Mouse (Mus musculus): ENCODE measurements around the gene Mrps30. TPM values are rescaled to one million over a fixed set of nuclear protein-coding genes. Genes with fewer than 3 reads are reported as not detected.
"Not testable (repeated sequence)": the region's sequence is repeated elsewhere in the genome, so short reads cannot be mapped to it uniquely, and the experiment has no call there.

Gene Mrps30
- 10 to 100 TPM; 25.0 to 27.9 TPM for total RNA-seq (2021)
- 69.9 and 76.7 TPM in 2 replicates for polyA plus RNA-seq (2012; rRNA removed)
- long read RNA-seq, transcript Mrps30-201 (5 exons, 3,319 nt) = major isoform, 99 of 103 reads
- long read RNA-seq, partial matches to known transcripts = 0 of 103 reads
- long read RNA-seq, other reads (novel, unspliced or antisense) = 4 of 103 reads

DNA sequence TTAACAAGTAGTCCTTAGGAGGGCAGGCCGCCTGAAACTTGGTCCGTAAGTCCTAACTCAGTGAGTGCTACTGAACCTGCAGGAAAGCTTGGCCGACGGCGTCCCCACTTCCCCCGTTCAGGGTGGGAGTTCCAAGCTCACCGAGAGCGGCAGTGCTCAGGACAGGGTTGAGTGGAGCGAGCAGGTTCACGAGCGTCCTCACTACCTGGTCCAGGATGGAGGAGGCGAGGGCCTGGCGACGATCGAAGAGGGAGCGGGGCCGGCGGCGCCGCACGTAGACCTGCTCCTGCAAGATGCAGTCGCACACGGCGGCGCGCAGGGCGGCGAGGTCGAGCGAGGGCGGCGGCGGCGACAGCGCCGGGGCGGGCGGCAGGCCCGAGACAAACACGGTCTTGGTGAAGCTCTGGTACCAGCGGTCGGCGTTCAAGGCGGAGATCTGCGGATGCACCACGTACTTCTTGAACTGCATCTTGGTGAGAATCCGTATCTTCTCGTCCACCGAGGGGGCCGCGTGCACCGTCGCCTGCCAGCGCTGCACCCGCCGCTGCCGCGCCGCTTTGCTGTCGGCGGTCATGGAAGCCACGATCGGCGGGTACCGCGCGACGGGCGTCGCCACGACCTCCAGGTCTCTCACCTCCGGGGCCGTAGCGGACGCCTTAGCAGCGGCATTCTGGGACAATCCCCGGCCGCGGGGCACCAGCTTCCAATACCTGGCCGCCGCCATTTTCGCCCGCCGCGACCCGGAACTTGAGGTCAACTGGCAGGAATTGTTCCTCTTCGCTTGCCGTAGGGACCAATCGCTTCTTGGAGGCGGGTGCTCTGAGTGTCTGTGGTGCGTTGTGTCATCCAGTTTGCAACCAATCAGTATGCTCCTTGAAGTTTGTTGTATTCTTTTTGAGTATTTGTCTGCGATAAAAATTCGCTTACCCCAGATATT is at the start of gene Mrps30, which contains the start of gene B430218F22Rik:
Mrps30 (minus strand) TSS at position 742 of the 937 bp plus-strand sequence.
B430218F22Rik (plus strand) TSS at position 120 of the 937 bp plus-strand sequence.
- peak; percentile 96 for DNase-seq

DNA sequence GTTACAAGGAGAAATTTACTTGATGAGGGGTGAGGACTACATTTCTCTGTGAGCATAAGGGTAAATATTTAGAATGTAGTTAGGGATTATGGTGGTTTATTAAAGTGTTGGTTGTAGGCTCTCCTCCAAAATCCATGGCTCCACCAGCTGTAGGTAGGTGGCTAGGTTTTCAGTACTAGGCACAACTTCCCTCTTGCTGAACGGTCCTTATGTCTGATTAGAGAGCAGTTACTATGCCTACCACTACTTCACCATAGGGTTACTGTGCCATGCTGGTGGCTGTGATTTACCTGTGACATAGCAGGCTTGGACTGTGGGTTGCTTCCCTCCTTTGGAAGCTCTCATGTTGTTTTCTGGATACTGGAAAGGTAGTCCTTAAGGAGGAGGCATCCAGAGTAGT is 33.8 kb upstream of the Mrps30 start:
- DNase-seq = no peak

DNA sequence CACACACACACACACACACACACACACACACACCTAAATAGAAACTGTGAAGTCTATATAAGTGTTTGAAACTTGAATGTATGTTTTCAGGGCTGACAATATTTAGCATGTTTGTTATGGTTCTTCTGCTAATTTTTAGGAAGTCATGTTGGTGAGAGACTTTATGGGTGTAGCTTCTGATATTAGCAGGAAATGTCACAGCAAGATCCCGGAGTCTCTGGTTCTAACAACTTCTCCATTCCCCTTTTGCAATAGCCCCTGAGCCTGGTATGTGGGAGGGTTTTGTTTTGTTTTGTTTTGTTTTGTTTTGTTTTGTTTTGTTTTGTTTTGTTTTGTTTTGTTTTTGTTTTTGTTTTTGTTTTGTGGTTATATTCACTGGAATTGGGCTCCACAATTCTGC is 33.4 kb upstream of the Mrps30 start:
- no peak for DNase-seq

DNA sequence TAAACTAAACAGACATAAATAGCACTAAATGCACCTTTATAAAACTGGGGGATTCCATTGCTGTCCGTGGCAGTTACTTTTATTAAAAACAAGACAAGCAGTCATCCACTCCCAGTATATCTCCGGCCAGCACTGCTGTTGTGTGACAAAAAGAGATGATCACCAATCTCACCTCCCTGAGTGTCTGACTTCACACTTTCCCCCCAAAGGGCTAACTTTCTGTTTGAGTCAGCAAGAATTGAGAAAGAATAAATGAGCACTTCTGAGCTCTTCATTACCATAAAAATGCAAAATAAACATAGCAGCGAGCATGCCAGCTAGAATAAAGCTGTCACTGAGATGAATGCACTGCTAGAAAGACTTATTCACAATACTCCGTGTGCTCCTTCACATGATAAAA is 31.1 kb upstream of the Mrps30 start:
- no peak for DNase-seq

DNA sequence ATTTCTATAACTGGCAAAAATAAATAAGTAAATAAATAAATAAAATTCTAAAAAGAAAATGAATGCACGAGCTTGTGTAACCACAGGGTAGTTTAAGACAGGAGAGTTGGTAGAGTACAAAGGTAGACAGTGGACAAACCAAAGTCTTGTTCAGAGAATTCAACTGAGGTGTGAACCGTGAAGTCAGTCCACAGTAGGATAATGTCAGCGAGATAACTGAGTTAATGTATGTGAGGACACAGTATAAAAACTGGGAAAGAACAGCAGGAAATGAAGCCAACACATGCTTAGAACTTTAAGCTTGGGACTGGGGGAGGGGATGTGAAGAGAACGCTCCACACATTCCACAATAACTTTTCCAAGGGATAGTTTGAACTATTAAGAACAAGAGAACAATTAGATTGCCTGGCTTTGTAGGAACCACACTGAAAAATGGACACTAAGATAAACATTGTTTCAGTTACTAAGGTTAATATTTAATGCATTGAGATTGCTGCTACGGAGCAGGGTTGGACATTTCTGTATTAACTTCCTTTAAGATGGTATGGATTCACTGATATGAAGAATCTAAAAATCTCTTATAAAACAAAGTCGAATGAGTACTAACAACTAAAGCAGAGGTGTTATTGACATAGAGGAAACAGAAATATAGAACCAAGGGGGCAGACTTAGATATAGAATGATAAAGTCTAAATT is 24.4 kb upstream of the Mrps30 start:
- no peak for DNase-seq

DNA sequence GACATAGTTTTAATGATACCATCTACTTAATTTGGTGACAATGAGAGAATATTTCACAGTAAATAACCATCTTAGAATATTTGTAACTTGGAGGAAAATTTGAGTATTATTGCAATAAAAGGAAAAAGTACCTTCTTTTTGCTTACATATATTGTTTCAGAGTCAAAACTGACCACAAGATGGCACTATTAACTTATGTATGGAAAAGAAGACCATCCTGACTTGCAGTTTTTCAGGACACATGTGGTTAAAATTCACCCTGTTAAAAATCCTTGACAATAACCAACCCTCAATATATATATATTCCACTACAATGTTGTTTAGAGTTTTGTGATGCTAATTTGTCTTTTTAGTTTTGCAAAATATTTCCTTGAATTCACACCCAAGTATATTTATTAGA is 16.5 kb upstream of the Mrps30 start:
- no peak for DNase-seq

DNA sequence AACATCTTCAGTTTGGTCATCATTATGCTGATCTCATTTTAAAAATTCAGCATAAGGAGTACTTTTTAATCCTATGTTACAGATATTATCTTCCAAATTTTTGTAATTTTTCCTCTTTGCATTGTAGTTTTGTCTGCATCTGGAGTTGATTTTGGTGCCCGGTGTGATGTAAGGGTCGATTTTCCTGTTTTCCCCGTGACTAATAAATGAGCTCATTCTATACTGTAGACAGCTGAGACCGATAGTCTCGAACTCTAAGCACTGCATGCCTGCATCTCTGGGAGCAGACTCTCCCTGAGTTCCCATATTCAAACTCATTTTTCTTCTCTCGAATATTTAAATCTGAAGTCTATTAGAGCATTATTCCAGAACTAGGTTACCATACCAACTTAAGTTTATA is 13.3 kb upstream of the Mrps30 start:
- no peak for DNase-seq

DNA sequence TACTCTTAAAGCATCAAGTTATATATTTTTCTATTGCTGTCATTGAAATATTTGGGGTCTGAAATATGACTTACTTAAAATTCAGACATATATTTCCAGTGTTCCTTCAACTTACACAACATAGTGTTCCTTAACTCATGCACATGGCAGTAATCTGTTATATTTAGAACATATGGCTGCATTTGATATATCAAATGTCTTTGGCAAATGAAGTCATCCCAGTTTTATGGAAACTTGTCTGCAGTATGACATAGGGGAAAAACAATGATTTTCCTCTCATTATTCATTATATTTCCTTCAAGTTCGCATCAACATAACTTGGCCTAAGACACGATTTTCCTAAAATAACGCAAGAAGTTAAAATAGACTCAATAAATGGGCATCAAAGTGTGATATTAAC is 8.8 kb upstream of the Mrps30 start:
- no peak for DNase-seq

DNA sequence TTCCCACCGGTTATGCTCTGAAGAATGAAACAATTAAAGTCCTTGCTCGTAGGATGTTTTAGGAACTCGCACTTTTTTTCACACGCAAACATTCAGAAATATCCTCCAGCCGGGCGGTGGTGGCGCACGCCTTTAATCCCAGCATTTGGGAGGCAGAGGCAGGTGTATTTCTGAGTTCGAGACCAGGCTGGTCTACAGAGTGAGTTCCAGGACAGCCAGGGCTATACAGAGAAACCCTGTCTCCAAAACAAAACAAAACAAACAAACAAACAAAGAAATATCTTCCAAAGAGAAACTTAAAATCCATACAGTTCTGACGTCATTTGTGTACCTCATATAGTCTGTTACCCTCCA is 373 bp upstream of the Mrps30 start:
- DNase-seq = not testable (repeated sequence)

DNA sequence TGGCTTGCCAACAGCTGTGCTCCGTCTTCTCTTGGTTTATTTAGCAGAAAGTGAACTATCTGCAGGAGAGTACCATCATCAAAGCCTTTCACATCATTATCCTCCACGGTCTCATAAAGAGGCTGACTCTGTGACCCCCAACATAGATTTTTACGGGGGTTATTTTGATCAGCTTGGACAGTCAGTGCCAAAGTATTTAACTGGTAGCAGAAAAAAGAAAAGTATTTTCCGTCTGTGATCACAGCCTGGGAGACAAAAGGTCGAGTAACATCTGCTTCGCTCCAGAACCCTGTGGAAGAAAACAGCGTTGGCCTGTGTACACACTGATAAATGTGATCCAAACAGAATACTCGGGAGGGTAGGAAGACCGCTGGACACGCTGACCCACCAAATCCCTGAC is 6.7 kb downstream of the Mrps30 start:
- no peak for DNase-seq

DNA sequence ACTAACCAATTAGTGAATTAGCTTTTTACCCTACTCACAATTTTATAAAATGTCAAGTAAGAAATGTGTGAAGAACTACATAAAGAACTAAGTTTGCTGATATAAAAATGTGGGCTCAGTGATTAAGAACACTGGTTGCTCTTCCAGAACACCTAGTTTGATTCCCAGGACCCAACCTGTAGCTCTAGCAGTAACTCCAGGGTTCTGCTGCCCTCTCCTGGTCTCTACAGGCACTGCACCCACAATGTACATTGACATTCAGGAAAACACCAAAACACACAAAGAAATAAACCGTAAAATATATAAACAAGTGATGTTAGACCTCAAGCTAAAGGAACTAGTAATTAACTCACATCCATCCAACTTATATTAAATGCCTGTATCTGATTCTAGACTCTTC is 7.9 kb downstream of the Mrps30 start:
- peak; percentile 29 for DNase-seq

DNA sequence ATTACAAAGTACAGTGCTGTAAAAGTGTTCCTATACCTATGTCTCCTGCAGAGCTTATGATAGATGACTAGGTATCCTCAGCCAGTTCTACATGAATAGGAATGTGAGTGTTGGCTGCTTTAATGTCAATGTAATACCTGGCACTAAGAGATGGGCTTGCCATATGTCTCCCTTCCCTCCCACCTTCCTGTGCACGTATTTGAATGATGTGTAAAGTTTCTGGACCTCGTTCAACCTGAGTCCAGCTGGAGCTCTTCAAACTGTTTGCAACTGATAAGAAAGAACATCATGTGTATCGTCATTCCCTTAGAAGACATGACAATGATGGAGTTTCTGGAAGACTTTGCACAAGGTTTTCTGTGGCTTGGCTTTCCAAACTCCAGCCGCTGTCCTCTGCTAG is 14.2 kb downstream of the Mrps30 start:
- DNase-seq = no peak

DNA sequence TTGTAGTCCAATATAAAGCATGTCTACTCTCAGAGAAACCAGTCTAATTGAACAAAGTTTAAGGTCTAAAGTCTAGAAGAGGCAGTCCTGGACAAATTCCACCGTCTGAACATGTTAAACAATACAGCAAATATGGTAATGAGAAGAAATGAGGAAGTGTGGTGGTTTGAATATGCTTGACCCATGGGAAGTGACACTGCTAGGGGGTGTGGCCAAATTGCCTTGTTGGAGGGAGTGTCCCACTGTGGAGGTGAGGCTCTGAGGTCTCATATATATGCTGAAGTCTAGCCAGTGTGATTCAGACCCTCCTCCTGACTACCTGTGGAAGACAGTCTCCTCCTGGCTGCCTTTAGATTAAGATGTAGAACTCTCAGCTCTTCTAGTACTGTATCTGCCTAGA is 21.3 kb downstream of the Mrps30 start:
- no peak for DNase-seq

DNA sequence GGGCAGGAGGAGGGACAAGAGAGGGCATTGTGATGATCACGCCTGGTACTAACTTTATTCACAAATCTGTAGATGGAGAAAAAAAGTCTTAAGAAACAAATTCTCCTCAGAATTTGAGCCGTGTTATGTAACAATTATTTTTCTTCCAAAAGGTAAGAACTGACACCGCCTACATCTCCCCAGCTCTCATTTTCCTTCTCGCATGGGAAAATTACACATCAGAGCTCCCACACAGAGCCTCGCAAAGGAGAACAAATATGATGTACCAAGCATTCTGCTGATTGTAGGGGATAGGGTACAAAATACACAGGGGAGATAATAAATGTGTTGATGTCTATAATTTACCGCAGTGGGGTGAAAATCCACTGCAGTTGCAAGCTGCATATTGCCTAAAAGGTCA is 23.7 kb downstream of the Mrps30 start:
- no peak for DNase-seq

DNA sequence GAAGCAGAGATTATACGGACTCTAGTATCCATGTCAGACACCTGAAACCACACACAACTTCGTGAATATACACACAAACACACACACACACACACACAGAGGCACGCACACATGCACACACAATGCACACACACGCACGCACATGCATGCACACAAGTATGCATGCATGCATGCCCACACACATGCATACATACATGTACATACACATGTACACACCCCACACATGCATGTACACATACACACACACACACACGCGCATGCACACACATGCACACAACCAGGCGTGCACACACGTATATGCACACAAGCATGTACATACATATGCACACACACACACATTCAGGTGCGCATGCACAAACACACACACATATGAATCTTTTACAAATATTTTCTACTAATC is 36.2 kb downstream of the Mrps30 start:
- DNase-seq = no peak

DNA sequence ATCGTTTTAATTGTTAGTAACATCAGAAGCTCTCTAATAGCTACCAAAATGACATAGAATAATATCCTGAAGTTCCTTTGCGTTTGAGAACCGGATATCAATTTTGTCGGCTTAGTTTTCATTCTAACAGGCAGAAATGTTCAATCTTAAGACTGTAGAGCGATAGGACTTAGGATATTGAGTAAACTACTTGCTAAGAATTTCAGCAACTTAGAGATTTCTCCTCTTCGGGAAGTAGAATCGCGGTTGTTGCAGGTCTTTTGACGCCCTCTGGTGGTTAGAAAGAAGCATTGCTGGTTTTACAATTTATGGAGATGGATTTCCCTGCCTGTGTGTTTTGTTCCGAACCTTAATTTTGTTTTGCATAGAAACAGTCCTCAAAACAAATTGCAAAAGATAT is 36.8 kb downstream of the Mrps30 start:
- no peak for DNase-seq

Other genes starting within 250 kb of the Mrps30 start
- gene B430218F22Rik, start 622 bp downstream of the Mrps30 start, total RNA-seq (2021) = under 1 TPM in 1 of 2 experiments, not detected in 1; 0.38 TPM
- 0.16 and 0.27 TPM in 2 replicates for gene B430218F22Rik, start 622 bp downstream of the Mrps30 start, polyA plus RNA-seq (2012; rRNA removed)

Data from adrenal gland, adult 2 months (tissue).